Mouse (Mus musculus) neural tube, embryonic 15.5 days (tissue): ENCODE results near the gene Gcm1. TPM values are rescaled to one million over a fixed set of nuclear protein-coding genes. Genes with fewer than 3 reads are reported as not detected.

Source experiments
- ATAC-seq: fragments of 200-750 bp; cut with Nextera tagmentation; 2 replicates; pipeline ENCODE4 v1.8.0; 2017; ENCODE audit warnings: mild to moderate bottlenecking, moderate TSS enrichment, moderate library complexity; ENCODE audit not compliant: low FRiP score
- H3K27ac ChIP-seq: fragments of 300-500 bp; sonication (generic); replicated peaks from 2 replicates; pipeline ENCODE4 v1.5.1; 2015; ENCODE audit warnings: mild to moderate bottlenecking, inconsistent platforms
- H3K27me3 ChIP-seq: fragments of 300-500 bp; sonication (generic); replicated peaks from 2 replicates; pipeline ENCODE4 v1.6.1; 2015; ENCODE audit warnings: inconsistent platforms
- H3K36me3 ChIP-seq: fragments of 300-500 bp; sonication (generic); 2 replicates; pipeline ENCODE4 v1.6.1; 2015; ENCODE audit warnings: inconsistent platforms
- H3K4me1 ChIP-seq: fragments of 300-500 bp; sonication (generic); 2 replicates; pipeline ENCODE4 v1.6.1; 2015; ENCODE audit warnings: inconsistent platforms
- H3K4me2 ChIP-seq: fragments of 300-500 bp; sonication (generic); 2 replicates; pipeline ENCODE4 v1.6.1; 2015; ENCODE audit warnings: inconsistent platforms, mild to moderate bottlenecking, moderate library complexity
- H3K4me3 ChIP-seq: fragments of 300-500 bp; sonication (generic); replicated peaks from 2 replicates; pipeline ENCODE4 v1.5.1; 2015; ENCODE audit warnings: mild to moderate bottlenecking, inconsistent platforms
- H3K9ac ChIP-seq: fragments of 300-500 bp; sonication (generic); replicated peaks from 2 replicates; pipeline ENCODE4 v1.6.1; 2015; ENCODE audit warnings: mild to moderate bottlenecking, inconsistent platforms
- H3K9me3 ChIP-seq: fragments of 300-500 bp; sonication (generic); replicated peaks from 2 replicates; pipeline ENCODE4 v1.6.1; 2016; ENCODE audit warnings: inconsistent platforms
- WGBS: fragments of 180-500 bp; shearing (Covaris S2); methylation state at CpG from one replicate; pipeline ENCODE4 v1.1.7; 2015; ENCODE audit warnings: mixed read lengths; 5-methylcytosine and 5-hydroxymethylcytosine counted together
- polyA plus RNA-seq: library from polyadenylated mRNA; unstranded; fragments of >200 nt; fragmentation: Nextera tagmentation; extraction: Ambion mirVana; gene quantifications from 2 replicates; pipeline ENCODE4 v1.2.1, GENCODE M21; 2015

Gene Gcm1
- polyA plus RNA-seq, 1 experiment from 2014 or later, result not detected

- Histone ChIP-seq H3K9ac (no peak overlapping the region), H3K4me3 (no peak overlapping the region), H3K4me2 (no peak overlapping the region), H3K9me3 (no peaks in the 10 kb centered on the region), H3K27me3 (0 out of 2 replicates have a peak, but pooled peaks cover 4% of the 10 kb centered on the region), H3K36me3 (no peaks in the 10 kb centered on the region), H3K4me1 (peaks cover 6% of the 10 kb centered on the region; the same call in 1 of the 2 replicates), H3K27ac (no peak overlapping the region)
- 11% methylated on average over 9 of the region's 9 CpGs for WGBS
- ATAC-seq, result no peak
Measured at GRCm38 (mm10) chr9:78021256-78021655, 30.5 kb upstream of the Gcm1 start.

DNA sequence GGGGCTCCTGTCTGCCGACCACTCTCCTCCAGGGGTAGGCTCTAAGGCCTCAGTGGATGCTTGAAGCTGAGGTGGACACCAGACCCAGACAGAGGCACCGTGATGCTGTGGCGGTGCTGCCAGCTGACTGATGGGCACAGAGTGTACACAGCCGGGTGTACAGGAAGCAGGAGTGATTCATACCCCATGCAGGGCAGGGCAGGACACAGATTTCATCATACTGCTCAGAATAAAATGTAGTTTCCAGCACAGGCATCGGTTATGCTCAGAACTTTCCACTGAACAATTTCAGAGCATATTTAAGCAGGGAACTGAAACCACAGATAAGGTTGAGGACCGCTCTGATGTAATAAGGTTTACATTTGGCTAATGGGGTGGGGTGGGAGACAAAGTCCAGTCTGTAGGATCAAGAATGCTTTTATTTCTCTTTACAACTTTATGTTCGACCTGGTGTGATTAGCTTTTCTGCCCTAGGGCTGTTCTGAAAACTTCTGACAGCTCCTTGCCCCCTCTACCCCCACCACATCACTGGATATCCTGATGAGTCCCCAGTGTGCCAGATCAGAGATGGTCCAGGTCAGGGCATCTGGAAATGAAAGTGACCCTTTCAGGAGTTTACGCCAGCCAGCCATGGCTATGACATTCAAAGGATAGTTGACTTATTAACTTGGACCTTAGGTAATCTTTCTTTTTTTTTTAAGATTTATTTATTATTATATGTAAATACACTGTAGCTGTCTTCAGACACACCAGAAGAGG lies 29.4 kb upstream of the Gcm1 start:
- Histone ChIP-seq H3K4me3 (no peak overlapping the region), H3K9ac (no peak overlapping the region), H3K27me3 (0 out of 2 replicates have a peak, but pooled peaks cover 4% of the 10 kb centered on the region), H3K4me1 (peaks cover 6% of the 10 kb centered on the region; the same call in 1 of the 2 replicates), H3K36me3 (no peaks in the 10 kb centered on the region), H3K4me2 (no peak overlapping the region), H3K27ac (no peak overlapping the region), H3K9me3 (no peaks in the 10 kb centered on the region)
- no peak for ATAC-seq
- 72% methylated on average over 8 of the region's 8 CpGs for WGBS

- no peak overlapping the region for H3K4me2 ChIP-seq
- H3K9ac ChIP-seq, result no peak overlapping the region
- peaks cover 6% of the 10 kb centered on the region; the same call in 1 of the 2 replicates for H3K4me1 ChIP-seq
- no peaks in the 10 kb centered on the region for H3K9me3 ChIP-seq
- H3K27me3 ChIP-seq, result 0 out of 2 replicates have a peak, but pooled peaks cover 4% of the 10 kb centered on the region
- 19% methylated on average over 3 of the region's 3 CpGs for WGBS
- no peak overlapping the region for H3K4me3 ChIP-seq
- H3K27ac ChIP-seq, result no peak overlapping the region
- H3K36me3 ChIP-seq, result no peaks in the 10 kb centered on the region
- ATAC-seq, result peak; percentile 79
Measured at GRCm38 (mm10) chr9:78024823-78025222, 26.9 kb upstream of the Gcm1 start.

- Histone ChIP-seq H3K4me2 (no peak overlapping the region), H3K36me3 (no peaks in the 10 kb centered on the region), H3K4me3 (no peak overlapping the region), H3K9me3 (no peaks in the 10 kb centered on the region), H3K9ac (no peak overlapping the region), H3K27ac (no peak overlapping the region), H3K27me3 (no peaks in the 10 kb centered on the region), H3K4me1 (no peaks in the 10 kb centered on the region)
- 80% methylated on average over 3 of the region's 3 CpGs for WGBS
- no peak for ATAC-seq
Measured at GRCm38 (mm10) chr9:78027099-78027498, 24.6 kb upstream of the Gcm1 start.

GRCm38 (mm10) chr9:78030835-78031456 lies 20.8 kb upstream of the Gcm1 start:
- no peak for ATAC-seq
- Histone ChIP-seq H3K4me2 (no peak overlapping the region), H3K9ac (no peak overlapping the region), H3K27me3 (no peaks in the 10 kb centered on the region), H3K4me1 (no peaks in the 10 kb centered on the region), H3K4me3 (no peak overlapping the region), H3K27ac (no peak overlapping the region), H3K36me3 (no peaks in the 10 kb centered on the region), H3K9me3 (no peaks in the 10 kb centered on the region)
- 94% methylated on average over 10 of the region's 10 CpGs for WGBS

DNA sequence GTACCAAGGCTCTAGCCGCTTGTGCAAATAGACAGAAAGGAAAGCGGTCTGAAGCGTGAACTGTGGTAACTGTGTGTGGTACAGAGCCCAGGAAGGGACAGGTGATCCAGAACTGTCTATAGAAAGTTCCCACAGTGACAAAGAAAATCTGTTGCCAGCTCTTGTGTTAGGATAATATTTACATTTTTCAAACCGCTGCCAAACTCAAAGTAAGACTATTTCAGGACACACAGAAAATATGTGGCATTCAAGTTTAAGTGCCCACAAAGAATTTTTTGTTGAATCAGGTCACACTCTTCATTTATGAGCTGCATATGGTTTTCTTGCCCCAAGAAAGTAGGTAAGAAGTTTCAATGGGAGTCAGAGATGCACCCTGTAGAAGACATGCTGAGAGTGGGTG lies 18.8 kb upstream of the Gcm1 start:
- no peak overlapping the region for H3K4me3 ChIP-seq
- H3K36me3 ChIP-seq, result no peaks in the 10 kb centered on the region
- no peaks in the 10 kb centered on the region for H3K9me3 ChIP-seq
- no peak overlapping the region for H3K9ac ChIP-seq
- no peaks in the 10 kb centered on the region for H3K4me1 ChIP-seq
- WGBS, result 88% methylated on average over 4 of the region's 4 CpGs
- ATAC-seq, result no peak
- no peaks in the 10 kb centered on the region for H3K27me3 ChIP-seq
- H3K27ac ChIP-seq, result no peak overlapping the region
- no peak overlapping the region for H3K4me2 ChIP-seq

DNA sequence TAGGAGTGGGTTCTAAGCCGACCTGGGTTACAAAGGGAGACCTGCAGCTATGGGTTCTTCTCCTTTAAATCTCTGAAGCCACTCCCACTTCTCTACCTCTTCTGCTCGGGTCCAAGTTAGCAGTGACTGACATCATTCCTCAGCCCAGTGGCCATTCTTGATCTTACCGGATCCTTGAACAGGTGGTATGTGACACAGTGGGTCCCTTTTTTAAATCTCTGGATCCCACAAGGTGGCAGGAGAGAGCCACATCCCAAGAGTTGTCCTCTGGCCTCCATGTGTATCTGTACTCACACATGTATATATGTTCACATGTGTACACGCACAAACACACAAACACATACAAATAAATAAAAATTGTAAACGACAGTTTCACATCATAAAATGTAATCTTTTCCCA lies 16.4 kb upstream of the Gcm1 start:
- ATAC-seq, result no peak

DNA sequence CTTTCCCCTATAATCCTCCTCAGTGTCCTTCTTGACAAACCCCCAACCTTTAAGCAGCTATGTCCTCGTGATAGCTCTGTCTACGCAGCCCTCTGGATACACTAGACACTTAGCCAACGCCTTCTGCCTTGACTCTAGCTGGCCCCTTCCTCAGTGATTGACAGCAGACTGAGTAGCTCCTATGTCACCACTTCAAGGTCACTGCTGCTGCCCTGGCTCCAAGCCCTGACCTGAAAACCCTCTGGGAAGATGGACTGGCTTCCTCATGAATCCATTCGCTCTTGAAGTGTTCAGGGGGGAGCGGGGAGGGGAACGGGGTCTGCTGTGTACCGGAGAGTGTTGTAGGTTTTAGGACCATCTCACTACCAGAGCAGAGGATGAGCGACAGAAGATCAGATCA lies 15.9 kb upstream of the Gcm1 start:
- Histone ChIP-seq H3K9ac (no peak overlapping the region), H3K4me1 (no peaks in the 10 kb centered on the region), H3K4me2 (no peak overlapping the region), H3K27me3 (no peaks in the 10 kb centered on the region), H3K27ac (no peak overlapping the region), H3K36me3 (no peaks in the 10 kb centered on the region), H3K4me3 (no peak overlapping the region), H3K9me3 (no peaks in the 10 kb centered on the region)
- WGBS, result 92% methylated on average over 8 of the region's 8 CpGs
- ATAC-seq, result no peak

More for the DNA sequence above, 16.4 kb upstream of the Gcm1 start:
- Histone ChIP-seq H3K9ac (no peak overlapping the region), H3K4me2 (no peak overlapping the region), H3K4me3 (no peak overlapping the region), H3K27ac (no peak overlapping the region), H3K27me3 (no peaks in the 10 kb centered on the region), H3K36me3 (no peaks in the 10 kb centered on the region), H3K4me1 (no peaks in the 10 kb centered on the region), H3K9me3 (no peaks in the 10 kb centered on the region)
- 81% methylated on average over 5 of the region's 5 CpGs for WGBS

GRCm38 (mm10) chr9:78038755-78039489 lies 12.8 kb upstream of the Gcm1 start:
- Histone ChIP-seq H3K4me2 (no peak overlapping the region), H3K4me1 (no peaks in the 10 kb centered on the region), H3K9me3 (no peaks in the 10 kb centered on the region), H3K4me3 (no peak overlapping the region), H3K9ac (no peak overlapping the region), H3K36me3 (no peaks in the 10 kb centered on the region), H3K27me3 (no peaks in the 10 kb centered on the region), H3K27ac (no peak overlapping the region)
- ATAC-seq, result no peak; the same call in 1 of the 2 replicates
- 38% methylated on average over 18 of the region's 18 CpGs for WGBS

GRCm38 (mm10) chr9:78045171-78045570 lies 6.6 kb upstream of the Gcm1 start:
- Histone ChIP-seq H3K4me2 (no peak overlapping the region), H3K27ac (no peak overlapping the region), H3K9ac (no peak overlapping the region), H3K36me3 (no peaks in the 10 kb centered on the region), H3K4me3 (no peak overlapping the region), H3K4me1 (no peaks in the 10 kb centered on the region), H3K27me3 (no peaks in the 10 kb centered on the region), H3K9me3 (no peaks in the 10 kb centered on the region)
- ATAC-seq, result no peak
- 83% methylated on average over 6 of the region's 6 CpGs for WGBS

DNA sequence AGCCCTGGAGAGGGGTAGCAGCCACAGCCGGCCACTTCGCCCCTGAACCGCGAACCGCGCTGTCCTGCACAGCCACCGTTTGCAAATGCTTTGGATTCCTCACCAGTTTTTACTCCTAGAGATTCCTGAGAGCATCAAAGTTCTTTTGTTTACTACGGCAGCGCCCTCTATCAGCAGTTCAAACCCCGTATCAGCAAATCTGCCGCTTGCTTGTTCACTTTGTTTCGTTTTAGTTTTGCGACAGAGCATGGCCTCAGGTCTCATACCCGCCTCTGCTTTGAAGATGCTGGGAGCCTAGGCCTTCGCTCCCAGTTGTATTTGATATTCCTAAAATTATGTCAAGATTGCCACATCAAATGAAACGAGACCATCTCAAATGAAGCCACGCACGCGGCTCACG lies 5.0 kb upstream of the Gcm1 start:
- no peaks in the 10 kb centered on the region for H3K9me3 ChIP-seq
- WGBS, result 63% methylated on average over 20 of the region's 20 CpGs
- H3K36me3 ChIP-seq, result no peaks in the 10 kb centered on the region
- H3K9ac ChIP-seq, result no peak overlapping the region
- no peaks in the 10 kb centered on the region for H3K4me1 ChIP-seq
- ATAC-seq, result no peak
- no peak overlapping the region for H3K4me2 ChIP-seq
- no peaks in the 10 kb centered on the region for H3K27me3 ChIP-seq
- no peak overlapping the region for H3K27ac ChIP-seq
- H3K4me3 ChIP-seq, result no peak overlapping the region
